Mouse (Mus musculus) MEL (cell line): Measurements from ENCODE around the gene Acoxl. TPM values are rescaled to one million over a fixed set of nuclear protein-coding genes. Genes with fewer than 3 reads are reported as not detected.

Source experiments
- DNase-seq: peaks from one replicate; pipeline ENCODE4 v3.0.0; 2011; ENCODE audit warnings: low read depth, low spot score
- H3K27ac ChIP-seq: 2 replicates; pipeline ENCODE4 v1.5.1; 2012; ENCODE audit warnings: low read depth, mild to moderate bottlenecking, control low read depth, low read length, moderate library complexity; ENCODE audit not compliant: control insufficient read depth
- H3K27me3 ChIP-seq, 2 experiments: fragments of 150-350 bp in 1 of 2; sonication (generic) in 1 of 2; 2 replicates each; pipeline ENCODE4 v1.6.1; 2012; ENCODE audit warnings: low read length in 2 of 2, mild to moderate bottlenecking in 2 of 2, improper control_type of control experiment in 1 of 2, moderate library complexity in 1 of 2; ENCODE audit not compliant: insufficient read depth in 2 of 2, control insufficient read depth in 1 of 2
- H3K36me3 ChIP-seq, 2 experiments: 2 replicates each; pipeline ENCODE4 v1.6.1; 2012 to 2014; ENCODE audit warnings: low read length in 2 of 2, improper control_type of control experiment in 1 of 2, inconsistent platforms in 1 of 2, mild to moderate bottlenecking in 1 of 2; ENCODE audit not compliant: insufficient read depth in 2 of 2, control insufficient read depth in 1 of 2
- H3K4me1 ChIP-seq, 2 experiments: fragments of 150-350 bp in 1 of 2; sonication (generic) in 1 of 2; 2 replicates each; pipeline ENCODE4 v1.6.1; 2012; ENCODE audit warnings: low read length in 2 of 2, improper control_type of control experiment in 1 of 2, mild to moderate bottlenecking in 1 of 2; ENCODE audit not compliant: insufficient read depth in 2 of 2, control insufficient read depth in 1 of 2
- H3K4me3 ChIP-seq, 2 experiments: fragments of 150-350 bp in 1 of 2; sonication (generic) in 1 of 2; 2 replicates each; pipeline ENCODE4 v1.5.1; 2012; ENCODE audit warnings: low read depth in 2 of 2, low read length in 2 of 2, mild to moderate bottlenecking in 2 of 2, moderate library complexity in 2 of 2, control low read depth in 1 of 2, improper control_type of control experiment in 1 of 2; ENCODE audit not compliant: control insufficient read depth in 1 of 2, insufficient read depth in 1 of 2
- H3K79me2 ChIP-seq: 2 replicates; pipeline ENCODE4 v1.6.1; 2012; ENCODE audit warnings: mild to moderate bottlenecking, low read length, moderate library complexity; ENCODE audit not compliant: control insufficient read depth, poor library complexity, insufficient read depth
- H3K9ac ChIP-seq: 2 replicates; pipeline ENCODE4 v1.6.1; 2012; ENCODE audit warnings: low read depth, mild to moderate bottlenecking, control low read depth, low read length, moderate library complexity; ENCODE audit not compliant: control insufficient read depth, poor library complexity, severe bottlenecking
- H3K9me3 ChIP-seq: fragments of 150-350 bp; sonication (generic); replicated peaks from 2 replicates; pipeline ENCODE4 v1.6.1; 2012; ENCODE audit warnings: mild to moderate bottlenecking, low read length, improper control_type of control experiment, moderate library complexity; ENCODE audit not compliant: insufficient read depth
- BHLHE40 ChIP-seq: IDR thresholded peaks from 2 replicates; pipeline ENCODE4 v1.6.1; 2012; ENCODE audit warnings: low read depth, mild to moderate bottlenecking, inconsistent platforms, low read length, improper control_type of control experiment, borderline replicate concordance
- CHD1 ChIP-seq: IDR thresholded peaks from 2 replicates; pipeline ENCODE4 v1.6.1; 2012; ENCODE audit warnings: low read depth, mild to moderate bottlenecking, inconsistent platforms, low read length, improper control_type of control experiment
- E2F4 ChIP-seq: IDR thresholded peaks from 2 replicates; pipeline ENCODE4 v1.6.1; 2011; ENCODE audit warnings: low read depth, low read length, improper control_type of control experiment, borderline replicate concordance
- ELF1 ChIP-seq: IDR thresholded peaks from 2 replicates; pipeline ENCODE4 v1.6.1; 2014; ENCODE audit warnings: low read depth, mild to moderate bottlenecking, inconsistent platforms, low read length, improper control_type of control experiment, moderate library complexity
- ETS1 ChIP-seq: IDR thresholded peaks from 2 replicates; pipeline ENCODE4 v1.6.1; 2012; ENCODE audit warnings: low read depth, mild to moderate bottlenecking, inconsistent platforms, low read length, improper control_type of control experiment, moderate library complexity
- HCFC1 ChIP-seq: IDR thresholded peaks from 2 replicates; pipeline ENCODE4 v1.6.1; 2012; ENCODE audit warnings: low read depth, mild to moderate bottlenecking, inconsistent platforms, low read length, improper control_type of control experiment, moderate library complexity
- JUND ChIP-seq: IDR thresholded peaks from 2 replicates; pipeline ENCODE4 v1.6.1; 2011; ENCODE audit warnings: low read depth, mild to moderate bottlenecking, improper control_type of control experiment, low read length
- KAT2A ChIP-seq: conservative IDR thresholded peaks from 2 replicates; pipeline ENCODE4 v1.6.1; 2012; ENCODE audit warnings: low read depth, low read length, improper control_type of control experiment, inconsistent platforms
- MAFK ChIP-seq: IDR thresholded peaks from 2 replicates; pipeline ENCODE4 v1.6.1; 2011; ENCODE audit warnings: low read depth, mild to moderate bottlenecking, low read length, improper control_type of control experiment, borderline replicate concordance
- MEF2A ChIP-seq: IDR thresholded peaks from 2 replicates; pipeline ENCODE4 v1.6.1; 2014; ENCODE audit warnings: low read depth, mild to moderate bottlenecking, inconsistent platforms, low read length, improper control_type of control experiment; ENCODE audit not compliant: poor library complexity, insufficient replicate concordance, severe bottlenecking; ENCODE audit errors: extremely low read depth
- MYC ChIP-seq: IDR thresholded peaks from 2 replicates; pipeline ENCODE4 v1.6.1; 2011; ENCODE audit warnings: low read depth, mild to moderate bottlenecking, low read length, improper control_type of control experiment, moderate library complexity
- NRF1 ChIP-seq: IDR thresholded peaks from 2 replicates; pipeline ENCODE4 v1.6.1; 2014; ENCODE audit warnings: low read depth, mild to moderate bottlenecking, inconsistent platforms, low read length, improper control_type of control experiment, moderate library complexity; ENCODE audit not compliant: poor library complexity, insufficient read depth, severe bottlenecking
- POLR2A ChIP-seq, 2 experiments: IDR thresholded peaks; 2 replicates each; pipeline ENCODE4 v1.6.1; 2011 to 2012; ENCODE audit warnings: low read length in 2 of 2, mild to moderate bottlenecking in 2 of 2, control low read depth in 1 of 2, improper control_type of control experiment in 1 of 2, low read depth in 1 of 2, moderate library complexity in 1 of 2; ENCODE audit not compliant: control insufficient read depth in 1 of 2, insufficient read depth in 1 of 2, poor library complexity in 1 of 2
- RAD21 ChIP-seq: IDR thresholded peaks from 2 replicates; pipeline ENCODE4 v1.6.1; 2011; ENCODE audit warnings: mild to moderate bottlenecking, low read depth, low read length, improper control_type of control experiment
- RCOR1 ChIP-seq: IDR thresholded peaks from 2 replicates; pipeline ENCODE4 v1.6.1; 2012; ENCODE audit warnings: low read depth, mild to moderate bottlenecking, inconsistent platforms, low read length, improper control_type of control experiment
- SIN3A ChIP-seq: IDR thresholded peaks from 2 replicates; pipeline ENCODE4 v1.6.1; 2012; ENCODE audit warnings: low read length, improper control_type of control experiment, inconsistent platforms
- SMC3 ChIP-seq: IDR thresholded peaks from 2 replicates; pipeline ENCODE4 v1.6.1; 2011; ENCODE audit warnings: low read depth, low read length, improper control_type of control experiment
- UBTF ChIP-seq: IDR thresholded peaks from 2 replicates; pipeline ENCODE4 v1.6.1; 2012; ENCODE audit warnings: low read depth, mild to moderate bottlenecking, inconsistent platforms, low read length, improper control_type of control experiment, moderate library complexity, borderline replicate concordance; ENCODE audit not compliant: insufficient read depth
- USF2 ChIP-seq, 2 experiments: IDR thresholded peaks; 2 replicates each; pipeline ENCODE4 v1.6.1; 2011 to 2012; ENCODE audit warnings: improper control_type of control experiment in 2 of 2, low read length in 2 of 2, borderline replicate concordance in 1 of 2, inconsistent platforms in 1 of 2, low read depth in 1 of 2, mild to moderate bottlenecking in 1 of 2; ENCODE audit not compliant: insufficient read depth in 1 of 2
- ZC3H11A ChIP-seq: IDR thresholded peaks from 2 replicates; pipeline ENCODE4 v1.6.1; 2012; ENCODE audit warnings: low read depth, mild to moderate bottlenecking, inconsistent platforms, low read length, improper control_type of control experiment
- ZNF384 ChIP-seq: IDR thresholded peaks from 2 replicates; pipeline ENCODE4 v1.6.1; 2012; ENCODE audit warnings: low read depth, mild to moderate bottlenecking, inconsistent platforms, low read length, improper control_type of control experiment
- polyA plus RNA-seq, 2 experiments: library from polyadenylated mRNA; stranded (reverse) in 1 of 2; unstranded in 1 of 2; fragments of >175 nt in 1 of 2; fragments of >200 nt in 1 of 2; gene quantifications; 2 replicates each; pipeline versions ENCODE4 v1.2.1 to v1.2.4; 2012; ENCODE audit warnings: low replicate concordance in 2 of 2, low read depth in 1 of 2; ENCODE audit not compliant: insufficient read length in 2 of 2, insufficient read depth in 1 of 2, missing spikeins in 1 of 2
- total RNA-seq: library from RNA; depleted of rRNA; stranded (reverse); fragments of 300-350 nt; gene quantifications from 2 replicates; pipeline ENCODE4 v1.2.3, GENCODE M21; 2012

The Acoxl gene
- total and polyA plus RNA-seq, 3 experiments = 0.31 to 0.39 TPM; not detected in 1

- peaks cover 24 to 25% of the 10 kb centered on the region in 2 experiments for H3K4me1 ChIP-seq
- H3K9ac ChIP-seq = no peak overlapping the region
- H3K9me3 ChIP-seq = no peaks in the 10 kb centered on the region
- TF ChIP-seq RCOR1 (no peak), KAT2A (no peak), ELF1 (no peak), E2F4 (no peak), MEF2A (no peak), MYC (no peak)
- TF ChIP-seq, all 39 proteins: peak for 0
- Histone ChIP-seq H3K4me3 (no peak overlapping the region), H3K27ac (no peak overlapping the region), H3K36me3 (peaks cover 0 to 37% of the 10 kb centered on the region in 2 experiments; a peak in 2 of 4 replicates), H3K79me2 (no peaks in the 10 kb centered on the region), H3K27me3 (no peaks in the 10 kb centered on the region)
- DNase-seq = no peak
Measured at GRCm38 (mm10) chr2:128086996-128087526, 248.4 kb downstream of the Acoxl start.

GRCm38 (mm10) chr2:128087798-128088545 lies 249.3 kb downstream of the Acoxl start:
- Histone ChIP-seq H3K9me3 (no peaks in the 10 kb centered on the region), H3K79me2 (no peaks in the 10 kb centered on the region)
- TF ChIP-seq ETS1 (no peak), ZC3H11A (no peak), JUND (no peak), RCOR1 (no peak), CHD1 (no peak), NRF1 (no peak), UBTF (no peak), POLR2A (IDR thresholded peaks at IDR 0.05; ENCODE audit: control insufficient read depth in 1 of 2, insufficient read depth in 1 of 2, low read depth in 1 of 2, low read length in 2 of 2, poor library complexity in 1 of 2) (no peak), RAD21 (no peak), HCFC1 (no peak), MAFK (no peak), BHLHE40 (no peak), ELF1 (no peak), ZNF384 (no peak), SIN3A (no peak), SMC3 (no peak), USF2 (IDR thresholded peaks at IDR 0.05; ENCODE audit: borderline replicate concordance in 1 of 2, insufficient read depth in 1 of 2, low read depth in 1 of 2, low read length in 2 of 2) (no peak)
- TF ChIP-seq, all 39 proteins: peak for 0
- Histone ChIP-seq H3K4me3 (no peak overlapping the region), H3K9ac (no peak overlapping the region), H3K36me3 (peaks cover 0 to 29% of the 10 kb centered on the region in 2 experiments; a peak in 2 of 4 replicates), H3K27me3 (no peaks in the 10 kb centered on the region), H3K27ac (no peak overlapping the region), H3K4me1 (peaks cover 15 to 22% of the 10 kb centered on the region in 2 experiments)
- DNase-seq = no peak
